Comparison of ENCODE assay signal across 11 mouse cellular contexts in genomic region chr6:148608881-148609280, GRCm38 (mm10).
"Had no signal": no experiment of that assay in that cellular context is flagged by ENCODE, and none has a peak within 500 bp of the region (broad histone marks: within the 10 kb centered on the region; RNA-seq: fewer than 3 reads in every experiment).

No protein-coding gene starts in this region.

- DNase-seq: kidney, postnatal 10 days; kidney, postnatal 36 days; layer of hippocampus, adult 9-11 months; liver; lung, adult 18-20 months; lung, postnatal 10 days; lung, postnatal 36 days; retina, postnatal 1 day; right cerebral cortex, postnatal 25 days; thymus, adult 18-20 months; thymus, postnatal 4 days had no signal
